Mouse (Mus musculus) CH12.LX (cell line): Measurements from ENCODE around the gene Nenf. TPM values are rescaled to one million over a fixed set of nuclear protein-coding genes. Genes with fewer than 3 reads are reported as not detected.
A peak's percentile ranks its signal among the peaks of the same experiment; 100 is the strongest.

Experiments
- DNase-seq: peaks from one replicate; pipeline ENCODE4 v3.0.0-alpha.2; 2013; ENCODE audit errors: extremely low read depth
- H3K27ac ChIP-seq: 2 replicates; pipeline ENCODE4 v1.5.1; 2012; ENCODE audit warnings: low read depth, mild to moderate bottlenecking, control low read depth, moderate library complexity; ENCODE audit not compliant: insufficient read depth
- H3K27me3 ChIP-seq: replicated peaks from 2 replicates; pipeline ENCODE3; 2012; ENCODE audit warnings: inconsistent platforms
- H3K36me3 ChIP-seq, 2 experiments: replicated peaks in 1 of 2; 2 replicates each; pipeline versions ENCODE3 to v1.6.1; 2012; ENCODE audit warnings: inconsistent platforms in 1 of 2, low read length in 1 of 2, mild to moderate bottlenecking in 1 of 2, mixed read lengths in 1 of 2, moderate library complexity in 1 of 2; ENCODE audit not compliant: control insufficient read depth in 1 of 2, insufficient read depth in 1 of 2
- H3K4me1 ChIP-seq, 2 experiments: 2 replicates each; pipeline ENCODE4 v1.6.1; 2012; ENCODE audit warnings: inconsistent platforms in 1 of 2, moderate library complexity in 1 of 2; ENCODE audit not compliant: insufficient read depth in 2 of 2, control insufficient read depth in 1 of 2
- H3K4me2 ChIP-seq: 2 replicates; pipeline ENCODE4 v1.6.1; 2012; ENCODE audit warnings: low read depth, mild to moderate bottlenecking, control low read depth; ENCODE audit not compliant: poor library complexity, insufficient read depth, severe bottlenecking
- H3K4me3 ChIP-seq, 3 experiments: fragments of 150-350 bp in 1 of 3; sonication (generic) in 1 of 3; replicated peaks in 1 of 3; 2 replicates each; pipeline versions ENCODE3 to v1.5.1; 2011 to 2012; ENCODE audit warnings: low read depth in 2 of 3, low read length in 2 of 3, mild to moderate bottlenecking in 2 of 3, moderate library complexity in 2 of 3, control low read depth in 1 of 3, improper control_type of control experiment in 1 of 3, inconsistent platforms in 1 of 3, mixed read lengths in 1 of 3; ENCODE audit not compliant: poor library complexity in 1 of 3
- H3K79me2 ChIP-seq: replicated peaks from 2 replicates; pipeline ENCODE4 v1.6.1; 2012; ENCODE audit warnings: mild to moderate bottlenecking, moderate library complexity; ENCODE audit not compliant: control insufficient read depth, poor library complexity, insufficient read depth, severe bottlenecking; ENCODE audit errors: extremely low read depth
- H3K9ac ChIP-seq: 2 replicates; pipeline ENCODE4 v1.6.1; 2012; ENCODE audit warnings: low read depth, mild to moderate bottlenecking, control low read depth, moderate library complexity; ENCODE audit not compliant: insufficient read depth
- H3K9me3 ChIP-seq: replicated peaks from 2 replicates; pipeline ENCODE3; 2012; ENCODE audit warnings: low read length, inconsistent platforms, mixed read lengths
- BHLHE40 ChIP-seq: IDR thresholded peaks from 2 replicates; pipeline ENCODE4 v1.6.1; 2011; ENCODE audit warnings: mild to moderate bottlenecking, low read depth, low read length, improper control_type of control experiment
- CTCF ChIP-seq, 2 experiments: IDR thresholded peaks in 1 of 2; conservative IDR thresholded peaks in 1 of 2; 2 replicates each; pipeline ENCODE4 v1.5.1; 2011 to 2012; ENCODE audit warnings: low read depth in 2 of 2, low read length in 2 of 2, improper control_type of control experiment in 1 of 2, inconsistent platforms in 1 of 2, mild to moderate bottlenecking in 1 of 2, moderate library complexity in 1 of 2
- E2F4 ChIP-seq: IDR thresholded peaks from 2 replicates; pipeline ENCODE4 v1.6.1; 2011; ENCODE audit warnings: low read depth, low read length, improper control_type of control experiment; ENCODE audit not compliant: insufficient replicate concordance
- IRF4 ChIP-seq: IDR thresholded peaks from 2 replicates; pipeline ENCODE4 v1.6.1; 2014; ENCODE audit warnings: low read depth, mild to moderate bottlenecking, inconsistent platforms, low read length, improper control_type of control experiment
- MAX ChIP-seq: IDR thresholded peaks from 2 replicates; pipeline ENCODE4 v1.6.1; 2011; ENCODE audit warnings: low read length, improper control_type of control experiment
- NELFE ChIP-seq: IDR thresholded peaks from 2 replicates; pipeline ENCODE4 v1.6.1; 2011; ENCODE audit warnings: low read depth, low read length, improper control_type of control experiment
- POLR2A ChIP-seq: IDR thresholded peaks from 2 replicates; pipeline ENCODE4 v1.6.1; 2011; ENCODE audit warnings: low read depth, mild to moderate bottlenecking, improper control_type of control experiment, low read length
- RAD21 ChIP-seq: IDR thresholded peaks from 2 replicates; pipeline ENCODE4 v1.6.1; 2011; ENCODE audit warnings: low read depth, mild to moderate bottlenecking, low read length, improper control_type of control experiment, moderate library complexity
- RCOR1 ChIP-seq: conservative IDR thresholded peaks from 2 replicates; pipeline ENCODE4 v1.6.1; 2012; ENCODE audit warnings: low read depth, mild to moderate bottlenecking, inconsistent platforms, low read length, improper control_type of control experiment
- SMC3 ChIP-seq: IDR thresholded peaks from 2 replicates; pipeline ENCODE4 v1.6.1; 2011; ENCODE audit warnings: low read depth, low read length, improper control_type of control experiment
- ZC3H11A ChIP-seq: IDR thresholded peaks from 2 replicates; pipeline ENCODE4 v1.6.1; 2012; ENCODE audit warnings: low read depth, mild to moderate bottlenecking, inconsistent platforms, low read length, improper control_type of control experiment
- ZKSCAN1 ChIP-seq: IDR thresholded peaks from 2 replicates; pipeline ENCODE4 v1.6.1; 2012; ENCODE audit warnings: low read depth, inconsistent platforms, low read length, improper control_type of control experiment, borderline replicate concordance
- ZNF384 ChIP-seq: IDR thresholded peaks from 2 replicates; pipeline ENCODE4 v1.6.1; 2012; ENCODE audit warnings: low read depth, low read length, improper control_type of control experiment, inconsistent platforms
- dilution Hi-C: fragments of 300-500 bp; cut with MboI; formaldehyde crosslinking; loops from 2 replicates; pipeline ENCODE4 v1.14.3; 2020; ENCODE audit warnings: low sequenced_read_pairs; ENCODE audit not compliant: extremely low pct_unique_long_range_greater_than_20kb, extremely low pct_ligation_motif_present
- in situ Hi-C: fragments of 300-500 bp; cut with MboI; formaldehyde crosslinking; loops from 3 replicates; pipeline ENCODE4 v1.14.3; 2019; ENCODE audit warnings: low sequenced_read_pairs, low pct_ligation_motif_present, low pct_unique_long_range_greater_than_20kb, mixed read lengths
- polyA plus RNA-seq: library from polyadenylated mRNA; unstranded; fragments of >175 nt; gene quantifications from 2 replicates; pipeline ENCODE4 v1.2.1, GENCODE M21; 2012; ENCODE audit warnings: low read depth; ENCODE audit not compliant: insufficient read length
- total RNA-seq, 2 experiments: library from RNA; depleted of rRNA; stranded (reverse); fragments of 300-350 nt in 1 of 2; fragments of >200 nt in 1 of 2; gene quantifications; 2 replicates each; pipeline ENCODE4 v1.2.3; 2012 to 2014

Gene Nenf
- total and polyA plus RNA-seq, 3 experiments = 28.8 to 86.7 (median 43.8) TPM

- in situ Hi-C loops = no loop called here
- TF ChIP-seq CTCF (conservative IDR thresholded peaks at IDR 0.05 in 1 of 2, IDR thresholded peaks at IDR 0.05 in 1 of 2; ENCODE audit: low read depth in 2 of 2, low read length in 2 of 2) (peak in 1 of 2 experiments; percentile 60; a peak in 2 of 4 replicates), ZNF384 (peak; percentile 94), ZC3H11A (no peak), SMC3 (peak; percentile 43), ZKSCAN1 (no peak), MAX (no peak), RAD21 (peak; percentile 27)
- TF ChIP-seq, all 38 proteins: peak for 4
- H3K79me2 ChIP-seq = no peaks in the 10 kb centered on the region
- H3K4me1 ChIP-seq = peaks cover 2 to 17% of the 10 kb centered on the region in 2 experiments; a peak in 3 of 4 replicates
- no peak overlapping the region for H3K27ac ChIP-seq
- H3K9me3 ChIP-seq = no peaks in the 10 kb centered on the region
- H3K4me3 ChIP-seq = no peak overlapping the region
- dilution Hi-C loops = no loop called here
- H3K27me3 ChIP-seq = no peaks in the 10 kb centered on the region
- no peak overlapping the region for H3K4me2 ChIP-seq
- peaks cover 67 to 84% of the 10 kb centered on the region in 2 experiments for H3K36me3 ChIP-seq
- no peak overlapping the region for H3K9ac ChIP-seq
- peak; percentile 36 for DNase-seq
Observed at GRCm38 (mm10) chr1:191352786-191353488, 34.9 kb upstream of the Nenf start.

GRCm38 (mm10) chr1:191350355-191350754, 32.4 kb upstream of the Nenf start:
- H3K4me1 ChIP-seq = peaks cover 2 to 17% of the 10 kb centered on the region in 2 experiments; a peak in 3 of 4 replicates
- H3K27ac ChIP-seq = no peak overlapping the region
- in situ Hi-C loops = no loop called here

GRCm38 (mm10) chr1:191349486-191350037, 31.6 kb upstream of the Nenf start:
- DNase-seq = peak; percentile 35
- no peaks in the 10 kb centered on the region for H3K79me2 ChIP-seq
- H3K9me3 ChIP-seq = no peaks in the 10 kb centered on the region
- H3K27ac ChIP-seq = no peak overlapping the region
- in situ Hi-C loops = loop anchor here (25.0 kb wide), 1 partner anchor 463 kb away; the partner anchor contains the start of gene Nek2
- dilution Hi-C loops = no loop called here
- H3K4me2 ChIP-seq = no peak overlapping the region
- H3K36me3 ChIP-seq = peaks cover 70 to 85% of the 10 kb centered on the region in 2 experiments
- H3K9ac ChIP-seq = no peak overlapping the region
- TF ChIP-seq BHLHE40 = peak; percentile 85
- TF ChIP-seq E2F4 = no peak
- TF ChIP-seq IRF4 = peak; percentile 59
- no peak for TF ChIP-seq POLR2A
- H3K4me1 ChIP-seq = peaks cover 2 to 17% of the 10 kb centered on the region in 2 experiments; a peak in 3 of 4 replicates
- no peak overlapping the region for H3K4me3 ChIP-seq
- no peaks in the 10 kb centered on the region for H3K27me3 ChIP-seq

More at GRCm38 (mm10) chr1:191350355-191350754, 32.4 kb upstream of the Nenf start:
- Histone ChIP-seq H3K4me2 (no peak overlapping the region), H3K27me3 (no peaks in the 10 kb centered on the region), H3K36me3 (peaks cover 67 to 83% of the 10 kb centered on the region in 2 experiments), H3K79me2 (no peaks in the 10 kb centered on the region), H3K4me3 (no peak overlapping the region), H3K9ac (no peak overlapping the region), H3K9me3 (no peaks in the 10 kb centered on the region)
- no peak for DNase-seq
- dilution Hi-C loops = no loop called here
- TF ChIP-seq RCOR1 (no peak), BHLHE40 (no peak), E2F4 (no peak), IRF4 (no peak), NELFE (no peak), RAD21 (no peak)
- TF ChIP-seq, all 38 proteins: peak for 0
